Mouse (Mus musculus): ENCODE data around the gene Abhd14a. TPM values are rescaled to one million over a fixed set of nuclear protein-coding genes. Genes with fewer than 3 reads are reported as not detected.
A peak's percentile ranks its signal among the peaks of the same experiment; 100 is the strongest.
"Not testable (repeated sequence)": the region's sequence is repeated elsewhere in the genome, so short reads cannot be mapped to it uniquely, and the experiment has no call there.

Gene Abhd14a
- 10 to 100 TPM; 15.9 to 19.8 TPM for total RNA-seq (2021)
- long read RNA-seq, experiment 1, partial matches to known transcripts: 0 of 19 reads
- long read RNA-seq, experiment 1, other reads (novel, unspliced or antisense): 15 of 19 reads
- long read RNA-seq, experiment 2, partial matches to known transcripts: 1 of 15 reads
- long read RNA-seq, experiment 2, other reads (novel, unspliced or antisense): 13 of 15 reads

DNA sequence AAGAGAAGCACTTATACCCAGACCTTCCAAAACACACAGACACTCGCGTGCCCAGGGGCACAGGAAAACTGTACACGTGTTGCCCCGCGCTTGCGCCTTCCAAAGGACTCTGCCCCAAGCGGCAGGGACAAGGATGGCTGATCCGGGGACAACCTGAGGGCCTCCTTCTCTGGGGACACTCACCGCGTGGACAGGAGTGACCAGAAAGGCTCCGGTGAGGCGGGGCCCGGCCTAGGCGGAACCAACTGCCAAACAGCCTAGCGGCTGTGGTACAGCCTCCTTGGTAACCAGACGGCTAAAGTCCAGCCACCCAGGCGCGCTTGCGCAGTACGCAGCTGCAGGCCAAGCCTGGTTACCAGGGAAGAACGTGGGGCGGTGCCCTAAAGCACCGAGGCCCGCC is at the start of gene Abhd14a, which contains the start of gene Abhd14b:
Gene Abhd14a (minus strand): TSS at position 331 of the 400 bp plus-strand sequence.
Gene Abhd14b (plus strand): TSS at position 112 of the 400 bp plus-strand sequence.
- peak within 1 kb of the TSS; percentile 67 for H3K4me3 ChIP-seq
- TF ChIP-seq CTCF (IDR thresholded peaks at IDR 0.05): peak; percentile 62
- DNase-seq: peak; percentile 98
- intact Hi-C loops (cut with DNase I): no loop called here
- H3K27ac ChIP-seq: peak within 1 kb of the TSS; percentile 95

- DNase-seq; intact Hi-C loops (cut with DNase I); H3K27ac ChIP-seq; H3K4me3 ChIP-seq: not testable (repeated sequence)
Measured at GRCm38 (mm10) chr9:106487602-106488001, 40.1 kb upstream of the Abhd14a start.

- peak overlapping the region; percentile 8; the same call in 1 of the 2 replicates for H3K27ac ChIP-seq
- intact Hi-C loops (cut with DNase I): no loop called here
- H3K4me3 ChIP-seq: no peak overlapping the region
- no peak for DNase-seq
- TF ChIP-seq CTCF (IDR thresholded peaks at IDR 0.05): no peak
Measured at GRCm38 (mm10) chr9:106485076-106485475, 37.6 kb upstream of the Abhd14a start.

DNA sequence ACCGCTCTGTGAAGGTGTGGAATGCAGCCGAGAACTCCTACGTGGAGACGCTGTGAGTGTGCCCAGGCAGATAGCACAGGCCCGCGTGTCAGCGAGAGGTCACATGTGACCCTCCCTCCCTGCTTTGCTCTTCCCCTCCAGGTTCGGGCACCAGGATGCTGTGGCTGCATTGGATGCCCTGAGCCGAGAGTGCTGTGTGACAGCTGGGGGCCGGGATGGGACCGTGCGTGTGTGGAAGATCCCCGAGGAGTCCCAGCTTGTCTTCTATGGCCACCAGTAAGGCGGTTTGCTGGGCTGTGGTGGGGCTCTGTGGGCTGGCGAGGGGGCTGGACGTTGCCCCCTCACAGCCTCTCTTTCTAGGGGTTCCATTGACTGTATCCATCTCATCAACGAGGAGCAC is 36.1 kb upstream of the Abhd14a start:
- no peak for DNase-seq
- H3K4me3 ChIP-seq: no peak overlapping the region
- intact Hi-C loops (cut with DNase I): no loop called here
- H3K27ac ChIP-seq: no peak overlapping the region
- no peak for TF ChIP-seq CTCF (IDR thresholded peaks at IDR 0.05)

GRCm38 (mm10) chr9:106483136-106483535 is 35.7 kb upstream of the Abhd14a start:
- no peak for DNase-seq
- H3K4me3 ChIP-seq: no peak overlapping the region
- intact Hi-C loops (cut with DNase I): no loop called here
- no peak for TF ChIP-seq CTCF (IDR thresholded peaks at IDR 0.05)
- H3K27ac ChIP-seq: no peak overlapping the region

DNA sequence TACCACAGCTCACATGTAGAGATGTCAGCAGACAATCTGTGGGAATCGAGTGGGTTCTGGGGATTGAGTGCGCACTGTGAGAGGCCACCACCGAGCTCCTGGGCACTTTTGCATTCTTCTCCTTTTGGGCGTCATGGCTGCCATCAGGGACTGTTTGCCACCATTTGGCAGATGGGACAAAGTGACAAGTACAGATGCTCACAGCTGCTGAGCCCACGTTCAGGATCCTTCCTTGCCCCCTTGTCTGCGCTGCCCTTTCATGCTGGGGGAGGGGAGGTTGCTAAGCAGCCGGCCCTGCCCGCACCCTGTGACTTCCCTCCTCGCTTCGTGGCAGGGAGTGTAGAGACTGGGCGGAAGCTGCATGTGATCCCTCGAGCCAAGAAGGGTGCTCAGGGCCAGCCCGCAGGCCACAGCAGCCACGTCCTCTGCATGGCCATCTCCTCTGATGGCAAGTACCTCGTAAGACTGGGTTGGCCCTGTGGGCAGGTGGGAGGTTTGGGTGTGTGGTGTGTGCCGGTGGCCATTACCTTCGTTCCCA is 35.2 kb upstream of the Abhd14a start:
- TF ChIP-seq CTCF (IDR thresholded peaks at IDR 0.05): no peak
- H3K4me3 ChIP-seq: no peak overlapping the region
- intact Hi-C loops (cut with DNase I): no loop called here
- peak; percentile 16 for DNase-seq
- no peak overlapping the region for H3K27ac ChIP-seq

GRCm38 (mm10) chr9:106481676-106482075 is 34.2 kb upstream of the Abhd14a start:
- no peak for TF ChIP-seq CTCF (IDR thresholded peaks at IDR 0.05)
- Histone ChIP-seq H3K4me3 (no peak overlapping the region), H3K27ac (no peak overlapping the region)
- no peak for DNase-seq
- intact Hi-C loops (cut with DNase I): no loop called here

DNA sequence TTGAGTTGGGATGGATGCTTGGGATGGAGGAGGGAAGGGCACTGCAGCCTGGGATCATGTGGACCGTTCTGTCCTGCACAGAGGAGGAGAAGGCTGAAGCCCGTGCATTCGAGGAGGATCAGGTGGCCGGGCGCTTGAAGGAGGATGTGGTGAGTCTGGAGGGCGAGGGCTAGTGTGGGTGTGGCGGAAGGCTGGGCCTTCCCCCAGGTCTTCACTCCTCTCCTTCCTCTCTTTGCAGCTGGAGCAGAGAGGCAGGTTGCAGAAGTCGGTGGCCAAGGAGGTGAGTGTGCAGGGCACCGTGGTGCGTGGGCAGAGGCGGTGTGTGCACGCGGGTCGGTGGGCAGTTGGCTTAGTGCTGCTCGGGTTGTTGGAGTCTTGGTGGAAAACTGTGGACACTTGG is 33.6 kb upstream of the Abhd14a start:
- intact Hi-C loops (cut with DNase I): no loop called here
- no peak overlapping the region for H3K4me3 ChIP-seq
- TF ChIP-seq CTCF (IDR thresholded peaks at IDR 0.05): no peak
- peak; percentile 16 for DNase-seq
- H3K27ac ChIP-seq: no peak overlapping the region

GRCm38 (mm10) chr9:106480541-106480940 is 33.1 kb upstream of the Abhd14a start:
- intact Hi-C loops (cut with DNase I): no loop called here
- DNase-seq: peak; percentile 11

GRCm38 (mm10) chr9:106478101-106478500 is 30.6 kb upstream of the Abhd14a start:
- no peak for TF ChIP-seq CTCF (IDR thresholded peaks at IDR 0.05)
- H3K27ac ChIP-seq: no peak overlapping the region
- intact Hi-C loops (cut with DNase I): loop anchor here (5.0 kb wide), 2 partner anchors 111 to 171 kb away; partner anchors contain the start of gene Dusp7
- peak overlapping the region; percentile 78 for H3K4me3 ChIP-seq
- peak; percentile 10 for DNase-seq

More at GRCm38 (mm10) chr9:106480541-106480940, 33.1 kb upstream of the Abhd14a start:
- TF ChIP-seq CTCF (IDR thresholded peaks at IDR 0.05): no peak
- no peak overlapping the region for H3K4me3 ChIP-seq
- no peak overlapping the region for H3K27ac ChIP-seq

- Histone ChIP-seq H3K4me3 (peak overlapping the region; percentile 78), H3K27ac (peak overlapping the region; percentile 94)
- DNase-seq: no peak
- no peak for TF ChIP-seq CTCF (IDR thresholded peaks at IDR 0.05)
- intact Hi-C loops (cut with DNase I): loop anchor here (2.0 to 5.0 kb wide), 5 partner anchors 49 to 197 kb away; partner anchors contain the start of genes Dusp7, Poc1a and Rpl29
Measured at GRCm38 (mm10) chr9:106477649-106478048, 30.2 kb upstream of the Abhd14a start.

GRCm38 (mm10) chr9:106476924-106477484 is 29.5 kb upstream of the Abhd14a start, which contains the start of gene Parp3:
TSS of gene Parp3 (minus strand) at chr9:106476949.
- TF ChIP-seq CTCF (IDR thresholded peaks at IDR 0.05): no peak; the same call in 1 of the 2 replicates
- DNase-seq: peak; percentile 99
- Histone ChIP-seq H3K4me3 (peak within 1 kb of the TSS; percentile 78), H3K27ac (peak within 1 kb of the TSS; percentile 96)
- intact Hi-C loops (cut with DNase I): loop anchor here (2.0 to 5.0 kb wide), 5 partner anchors 48 to 196 kb away; partner anchors contain the start of genes Dusp7, Poc1a and Rpl29
